Mouse (Mus musculus): ENCODE measurements at regions not wholly inside any gene's neighbourhood (a gene's known extent, or its start where the extent isn't known, plus 50 kb on each side); places are given as distances from the start of the nearest gene placed in this dataset.

- no peaks in the 10 kb centered on the region for H3K36me3 ChIP-seq (ENCODE audit: control insufficient read depth, insufficient read depth, low read length)
- TF ChIP-seq CTCF (IDR thresholded peaks at IDR 0.05; ENCODE audit: extremely low read depth, insufficient read depth, insufficient read length, insufficient replicate concordance) = no peak
- TF ChIP-seq POLR2A (IDR thresholded peaks at IDR 0.05; ENCODE audit: low read depth, low read length) = no peak
- H3K4me1 ChIP-seq (ENCODE audit: control insufficient read depth, insufficient read depth, insufficient read length) = no peaks in the 10 kb centered on the region
- H3K27ac ChIP-seq (ENCODE audit: insufficient read depth, low read length) = no peak overlapping the region
- no peak for DNase-seq (ENCODE audit: low read depth in 1 of 2, low spot score in 2 of 2)
- no peaks in the 10 kb centered on the region for H3K27me3 ChIP-seq (ENCODE audit: control insufficient read depth, insufficient read depth, low read length)
- WGBS = 79% methylated on average over 3 of the region's 3 CpGs
- no peak overlapping the region for H3K4me3 ChIP-seq (ENCODE audit: extremely low read depth, insufficient read depth, insufficient read length)
Measured at GRCm38 (mm10) chr4:54026919-54027318, 201.1 kb downstream of the Tmem38b start.

GRCm38 (mm10) chr4:54027565-54028237, 201.9 kb downstream of the Tmem38b start:
- Histone ChIP-seq H3K27me3 (ENCODE audit: control insufficient read depth, insufficient read depth, low read length) (no peaks in the 10 kb centered on the region), H3K27ac (ENCODE audit: insufficient read depth, low read length) (no peak overlapping the region), H3K4me1 (ENCODE audit: control insufficient read depth, insufficient read depth, insufficient read length) (no peaks in the 10 kb centered on the region), H3K4me3 (ENCODE audit: extremely low read depth, insufficient read depth, insufficient read length) (no peak overlapping the region), H3K36me3 (ENCODE audit: control insufficient read depth, insufficient read depth, low read length) (no peaks in the 10 kb centered on the region)
- WGBS = 64% methylated on average over 5 of the region's 5 CpGs
- TF ChIP-seq POLR2A (IDR thresholded peaks at IDR 0.05; ENCODE audit: low read depth, low read length) (no peak), CTCF (IDR thresholded peaks at IDR 0.05; ENCODE audit: extremely low read depth, insufficient read depth, insufficient read length, insufficient replicate concordance) (no peak)
- no peak for DNase-seq (ENCODE audit: low read depth in 1 of 2, low spot score in 2 of 2)

- Histone ChIP-seq H3K27me3 (ENCODE audit: control insufficient read depth, insufficient read depth, low read length) (no peaks in the 10 kb centered on the region), H3K27ac (ENCODE audit: insufficient read depth, low read length) (no peak overlapping the region), H3K4me3 (ENCODE audit: extremely low read depth, insufficient read depth, insufficient read length) (no peak overlapping the region), H3K4me1 (ENCODE audit: control insufficient read depth, insufficient read depth, insufficient read length) (no peaks in the 10 kb centered on the region), H3K36me3 (ENCODE audit: control insufficient read depth, insufficient read depth, low read length) (no peaks in the 10 kb centered on the region)
- TF ChIP-seq POLR2A (IDR thresholded peaks at IDR 0.05; ENCODE audit: low read depth, low read length) (no peak), CTCF (IDR thresholded peaks at IDR 0.05; ENCODE audit: extremely low read depth, insufficient read depth, insufficient read length, insufficient replicate concordance) (no peak)
- DNase-seq (ENCODE audit: low read depth in 1 of 2, low spot score in 2 of 2) = no peak
- 72% methylated on average over 14 of the region's 14 CpGs for WGBS
Measured at GRCm38 (mm10) chr4:54045258-54046029, 219.6 kb downstream of the Tmem38b start.

- no peak for DNase-seq (ENCODE audit: low read depth in 1 of 2, low spot score in 2 of 2)
- no peak for TF ChIP-seq POLR2A (IDR thresholded peaks at IDR 0.05; ENCODE audit: low read depth, low read length)
- TF ChIP-seq CTCF (IDR thresholded peaks at IDR 0.05; ENCODE audit: extremely low read depth, insufficient read depth, insufficient read length, insufficient replicate concordance) = no peak
- H3K36me3 ChIP-seq (ENCODE audit: control insufficient read depth, insufficient read depth, low read length) = no peaks in the 10 kb centered on the region
- no peak overlapping the region for H3K4me3 ChIP-seq (ENCODE audit: extremely low read depth, insufficient read depth, insufficient read length)
- H3K27ac ChIP-seq (ENCODE audit: insufficient read depth, low read length) = no peak overlapping the region
- H3K4me1 ChIP-seq (ENCODE audit: control insufficient read depth, insufficient read depth, insufficient read length) = no peaks in the 10 kb centered on the region
- no peaks in the 10 kb centered on the region for H3K27me3 ChIP-seq (ENCODE audit: control insufficient read depth, insufficient read depth, low read length)
- 80% methylated on average over 4 of the region's 4 CpGs for WGBS
Measured at GRCm38 (mm10) chr4:54064331-54064730, 238.5 kb downstream of the Tmem38b start.

GRCm38 (mm10) chr4:54071951-54072350, 246.1 kb downstream of the Tmem38b start:
- Histone ChIP-seq H3K27ac (ENCODE audit: insufficient read depth, low read length) (no peak overlapping the region), H3K27me3 (ENCODE audit: control insufficient read depth, insufficient read depth, low read length) (no peaks in the 10 kb centered on the region), H3K36me3 (ENCODE audit: control insufficient read depth, insufficient read depth, low read length) (no peaks in the 10 kb centered on the region), H3K4me3 (ENCODE audit: extremely low read depth, insufficient read depth, insufficient read length) (no peak overlapping the region), H3K4me1 (ENCODE audit: control insufficient read depth, insufficient read depth, insufficient read length) (no peaks in the 10 kb centered on the region)
- no peak for DNase-seq (ENCODE audit: low read depth in 1 of 2, low spot score in 2 of 2)
- TF ChIP-seq CTCF (IDR thresholded peaks at IDR 0.05; ENCODE audit: extremely low read depth, insufficient read depth, insufficient read length, insufficient replicate concordance) (no peak), POLR2A (IDR thresholded peaks at IDR 0.05; ENCODE audit: low read depth, low read length) (no peak)
- 79% methylated on average over 4 of the region's 4 CpGs for WGBS

GRCm38 (mm10) chr4:54072482-54072881, 246.6 kb downstream of the Tmem38b start:
- no peak overlapping the region for H3K27ac ChIP-seq (ENCODE audit: insufficient read depth, low read length)
- 73% methylated on average over 3 of the region's 3 CpGs for WGBS
- no peak for DNase-seq (ENCODE audit: low read depth in 1 of 2, low spot score in 2 of 2)
- H3K27me3 ChIP-seq (ENCODE audit: control insufficient read depth, insufficient read depth, low read length) = no peaks in the 10 kb centered on the region
- H3K36me3 ChIP-seq (ENCODE audit: control insufficient read depth, insufficient read depth, low read length) = no peaks in the 10 kb centered on the region
- no peak overlapping the region for H3K4me3 ChIP-seq (ENCODE audit: extremely low read depth, insufficient read depth, insufficient read length)
- TF ChIP-seq POLR2A (IDR thresholded peaks at IDR 0.05; ENCODE audit: low read depth, low read length) (no peak), CTCF (IDR thresholded peaks at IDR 0.05; ENCODE audit: extremely low read depth, insufficient read depth, insufficient read length, insufficient replicate concordance) (no peak)
- no peaks in the 10 kb centered on the region for H3K4me1 ChIP-seq (ENCODE audit: control insufficient read depth, insufficient read depth, insufficient read length)

- no peaks in the 10 kb centered on the region for H3K27me3 ChIP-seq (ENCODE audit: control insufficient read depth, insufficient read depth, low read length)
- no peak overlapping the region for H3K4me3 ChIP-seq (ENCODE audit: extremely low read depth, insufficient read depth, insufficient read length)
- H3K36me3 ChIP-seq (ENCODE audit: control insufficient read depth, insufficient read depth, low read length) = no peaks in the 10 kb centered on the region
- 62% methylated on average over 10 of the region's 10 CpGs for WGBS
- TF ChIP-seq POLR2A (IDR thresholded peaks at IDR 0.05; ENCODE audit: low read depth, low read length) = no peak
- TF ChIP-seq CTCF (IDR thresholded peaks at IDR 0.05; ENCODE audit: extremely low read depth, insufficient read depth, insufficient read length, insufficient replicate concordance) = no peak
- no peaks in the 10 kb centered on the region for H3K4me1 ChIP-seq (ENCODE audit: control insufficient read depth, insufficient read depth, insufficient read length)
- DNase-seq (ENCODE audit: low read depth in 1 of 2, low spot score in 2 of 2) = no peak
- no peak overlapping the region for H3K27ac ChIP-seq (ENCODE audit: insufficient read depth, low read length)
Measured at GRCm38 (mm10) chr4:54072932-54073331, 247.1 kb downstream of the Tmem38b start.

Measured in spleen, adult 2 months (tissue).